Mouse (Mus musculus): ENCODE results near the gene Slc35b2. TPM values are rescaled to one million over a fixed set of nuclear protein-coding genes. Genes with fewer than 3 reads are reported as not detected.

Gene Slc35b2
- polyA plus RNA-seq, 1 experiment from 2014 or later = 95.3 TPM

GRCm38 (mm10) chr17:45568990-45569389 lies 5.3 kb downstream of the Slc35b2 start:
- Histone ChIP-seq H3K36me3 (peaks cover 63% of the 10 kb centered on the region), H3K4me2 (replicated peaks) (no peak overlapping the region), H3K27ac (no peak overlapping the region), H3K4me3 (replicated peaks) (no peak overlapping the region), H3K27me3 (no peaks in the 10 kb centered on the region), H3K4me1 (replicated peaks) (peaks cover 74% of the 10 kb centered on the region), H3K9ac (replicated peaks) (no peak overlapping the region), H3K9me3 (no peaks in the 10 kb centered on the region)
- 91% methylated on average over 12 of the region's 12 CpGs for WGBS
- ATAC-seq = no peak

- 85% methylated on average over 4 of the region's 4 CpGs for WGBS
- no peaks in the 10 kb centered on the region for H3K27me3 ChIP-seq
- H3K27ac ChIP-seq = 0 out of 2 replicates have a peak overlapping the region, but pooled peaks have one; percentile 14
- no peak overlapping the region for H3K4me2 ChIP-seq (replicated peaks)
- no peak overlapping the region for H3K4me3 ChIP-seq (replicated peaks)
- no peak overlapping the region for H3K9ac ChIP-seq (replicated peaks)
- ATAC-seq = no peak
- peaks cover 76% of the 10 kb centered on the region for H3K4me1 ChIP-seq (replicated peaks)
- no peaks in the 10 kb centered on the region for H3K9me3 ChIP-seq
- H3K36me3 ChIP-seq = peaks cover 63% of the 10 kb centered on the region
Measured at GRCm38 (mm10) chr17:45569999-45570398, 6.3 kb downstream of the Slc35b2 start.

- Histone ChIP-seq H3K36me3 (peaks cover 43% of the 10 kb centered on the region), H3K27ac (peak overlapping the region; percentile 98), H3K9me3 (no peaks in the 10 kb centered on the region), H3K9ac (replicated peaks) (peak overlapping the region; percentile 99), H3K4me1 (replicated peaks) (peaks cover 57% of the 10 kb centered on the region), H3K27me3 (no peaks in the 10 kb centered on the region), H3K4me2 (replicated peaks) (peak overlapping the region; percentile 85), H3K4me3 (replicated peaks) (peak overlapping the region; percentile 99)
- 0% methylated on average over 55 of the region's 57 CpGs for WGBS
- ATAC-seq = peak; percentile 75
Measured at GRCm38 (mm10) chr17:45572103-45573086, 8.7 kb downstream of the Slc35b2 start.

GRCm38 (mm10) chr17:45573087-45573779 lies 9.6 kb downstream of the Slc35b2 start, which contains the start of gene Hsp90ab1:
Gene Hsp90ab1 (minus strand): TSS chr17:45573271.
- H3K27ac ChIP-seq = peak within 1 kb of the TSS; percentile 98
- H3K4me3 ChIP-seq (replicated peaks) = peak within 1 kb of the TSS; percentile 99
- no peaks in the 10 kb centered on the region for H3K9me3 ChIP-seq
- no peaks in the 10 kb centered on the region for H3K27me3 ChIP-seq
- H3K4me2 ChIP-seq (replicated peaks) = peak within 1 kb of the TSS; percentile 85
- peak within 1 kb of the TSS; percentile 99 for H3K9ac ChIP-seq (replicated peaks)
- H3K36me3 ChIP-seq = peaks cover 35% of the 10 kb centered on the region
- peak; percentile 84 for ATAC-seq
- under 1% methylated on average over 41 of the region's 41 CpGs for WGBS
- H3K4me1 ChIP-seq (replicated peaks) = peaks cover 51% of the 10 kb centered on the region

- peak overlapping the region; percentile 85 for H3K4me2 ChIP-seq (replicated peaks)
- H3K36me3 ChIP-seq = peaks cover 30% of the 10 kb centered on the region
- H3K9ac ChIP-seq (replicated peaks) = peak overlapping the region; percentile 99
- H3K9me3 ChIP-seq = no peaks in the 10 kb centered on the region
- H3K27me3 ChIP-seq = no peaks in the 10 kb centered on the region
- under 1% methylated on average over 18 of the region's 18 CpGs for WGBS
- H3K27ac ChIP-seq = peak overlapping the region; percentile 98
- peak overlapping the region; percentile 99 for H3K4me3 ChIP-seq (replicated peaks)
- H3K4me1 ChIP-seq (replicated peaks) = peaks cover 45% of the 10 kb centered on the region
- ATAC-seq = peak; percentile 54
Measured at GRCm38 (mm10) chr17:45573780-45574123, 10.1 kb downstream of the Slc35b2 start.

- peak overlapping the region; percentile 99 for H3K4me3 ChIP-seq (replicated peaks)
- H3K9me3 ChIP-seq = no peaks in the 10 kb centered on the region
- ATAC-seq = peak; percentile 60
- H3K36me3 ChIP-seq = peaks cover 25% of the 10 kb centered on the region
- H3K9ac ChIP-seq (replicated peaks) = peak overlapping the region; percentile 99
- no peaks in the 10 kb centered on the region for H3K27me3 ChIP-seq
- peak overlapping the region; percentile 98 for H3K27ac ChIP-seq
- WGBS = 4% methylated on average over 17 of the region's 17 CpGs
- H3K4me1 ChIP-seq (replicated peaks) = peaks cover 41% of the 10 kb centered on the region
- peak overlapping the region; percentile 85 for H3K4me2 ChIP-seq (replicated peaks)
Measured at GRCm38 (mm10) chr17:45574129-45574761, 10.6 kb downstream of the Slc35b2 start.

GRCm38 (mm10) chr17:45575123-45575897 lies 11.6 kb downstream of the Slc35b2 start:
- Histone ChIP-seq H3K27ac (peak overlapping the region; percentile 98), H3K36me3 (peaks cover 14% of the 10 kb centered on the region), H3K9ac (replicated peaks) (peak overlapping the region; percentile 99), H3K4me3 (replicated peaks) (0 out of 2 replicates have a peak overlapping the region, but pooled peaks have one; percentile 99), H3K27me3 (no peaks in the 10 kb centered on the region), H3K4me2 (replicated peaks) (peak overlapping the region; percentile 85), H3K9me3 (no peaks in the 10 kb centered on the region), H3K4me1 (replicated peaks) (peaks cover 31% of the 10 kb centered on the region)
- 91% methylated on average over 8 of the region's 8 CpGs for WGBS
- ATAC-seq = no peak

GRCm38 (mm10) chr17:45578242-45578641 lies 14.6 kb downstream of the Slc35b2 start:
- 68% methylated on average over 5 of the region's 5 CpGs for WGBS

GRCm38 (mm10) chr17:45578843-45579242 lies 15.2 kb downstream of the Slc35b2 start:
- Histone ChIP-seq H3K9me3 (no peaks in the 10 kb centered on the region), H3K36me3 (no peaks in the 10 kb centered on the region), H3K27ac (no peak overlapping the region), H3K4me1 (replicated peaks) (peaks cover 13% of the 10 kb centered on the region), H3K4me2 (replicated peaks) (no peak overlapping the region), H3K9ac (replicated peaks) (no peak overlapping the region), H3K27me3 (no peaks in the 10 kb centered on the region), H3K4me3 (replicated peaks) (no peak overlapping the region)
- 67% methylated on average over 7 of the region's 7 CpGs for WGBS
- ATAC-seq = no peak

More at GRCm38 (mm10) chr17:45578242-45578641, 14.6 kb downstream of the Slc35b2 start:
- H3K27me3 ChIP-seq = no peaks in the 10 kb centered on the region
- H3K4me1 ChIP-seq (replicated peaks) = peaks cover 13% of the 10 kb centered on the region
- no peaks in the 10 kb centered on the region for H3K36me3 ChIP-seq
- H3K4me3 ChIP-seq (replicated peaks) = no peak overlapping the region
- no peaks in the 10 kb centered on the region for H3K9me3 ChIP-seq
- H3K9ac ChIP-seq (replicated peaks) = no peak overlapping the region
- ATAC-seq = no peak
- H3K4me2 ChIP-seq (replicated peaks) = no peak overlapping the region
- no peak overlapping the region for H3K27ac ChIP-seq

- no peak for ATAC-seq
- Histone ChIP-seq H3K4me1 (replicated peaks) (peaks cover 13% of the 10 kb centered on the region), H3K4me2 (replicated peaks) (no peak overlapping the region), H3K9ac (replicated peaks) (no peak overlapping the region), H3K36me3 (no peaks in the 10 kb centered on the region), H3K27ac (no peak overlapping the region), H3K9me3 (no peaks in the 10 kb centered on the region), H3K4me3 (replicated peaks) (no peak overlapping the region), H3K27me3 (no peaks in the 10 kb centered on the region)
- 89% methylated on average over 4 of the region's 4 CpGs for WGBS
Measured at GRCm38 (mm10) chr17:45579554-45579953, 15.9 kb downstream of the Slc35b2 start.

- Histone ChIP-seq H3K27me3 (no peaks in the 10 kb centered on the region), H3K9ac (replicated peaks) (no peak overlapping the region), H3K9me3 (no peaks in the 10 kb centered on the region), H3K36me3 (no peaks in the 10 kb centered on the region), H3K27ac (no peak overlapping the region), H3K4me3 (replicated peaks) (no peak overlapping the region), H3K4me1 (replicated peaks) (peaks cover 20% of the 10 kb centered on the region), H3K4me2 (replicated peaks) (no peak overlapping the region)
- WGBS = 55% methylated on average over 12 of the region's 12 CpGs
- no peak for ATAC-seq
Measured at GRCm38 (mm10) chr17:45580958-45581477, 17.3 kb downstream of the Slc35b2 start.

Measured in midbrain, embryonic 13.5 days (tissue).